Mouse (Mus musculus) neural tube, embryonic 10.5 days (tissue): ENCODE measurements around the gene Mpped2.

Experiments used
- DNase-seq: peaks from one replicate; pipeline ENCODE4 v3.0.0-alpha.2; 2017; ENCODE audit warnings: low spot score; ENCODE audit errors: extremely low spot score

Mpped2 gene

GRCm38 (mm10) chr2:106854758-106855157, 161.7 kb downstream of the Mpped2 start:
- DNase-seq = no peak

GRCm38 (mm10) chr2:106855184-106855583, 162.1 kb downstream of the Mpped2 start:
- no peak for DNase-seq

- no peak for DNase-seq
Observed at GRCm38 (mm10) chr2:106855623-106856350, 162.7 kb downstream of the Mpped2 start.

GRCm38 (mm10) chr2:106856361-106856961, 163.4 kb downstream of the Mpped2 start:
- peak; percentile 66 for DNase-seq

GRCm38 (mm10) chr2:106857258-106857657, 164.2 kb downstream of the Mpped2 start:
- DNase-seq = no peak

GRCm38 (mm10) chr2:106857711-106858110, 164.6 kb downstream of the Mpped2 start:
- no peak for DNase-seq

GRCm38 (mm10) chr2:106860856-106861679, 168.0 kb downstream of the Mpped2 start:
- no peak for DNase-seq

- DNase-seq = no peak
Observed at GRCm38 (mm10) chr2:106863050-106863653, 170.1 kb downstream of the Mpped2 start.

GRCm38 (mm10) chr2:106865148-106865786, 172.2 kb downstream of the Mpped2 start:
- no peak for DNase-seq

- no peak for DNase-seq
Observed at GRCm38 (mm10) chr2:106866303-106866702, 173.2 kb downstream of the Mpped2 start.

GRCm38 (mm10) chr2:106870886-106871285, 177.8 kb downstream of the Mpped2 start:
- DNase-seq = no peak

- no peak for DNase-seq
Observed at GRCm38 (mm10) chr2:106873166-106873565, 180.1 kb downstream of the Mpped2 start.

- DNase-seq = no peak
Observed at GRCm38 (mm10) chr2:106883390-106883789, 190.3 kb downstream of the Mpped2 start.

GRCm38 (mm10) chr2:106888174-106888573, 195.1 kb downstream of the Mpped2 start:
- DNase-seq = no peak

GRCm38 (mm10) chr2:106889297-106890000, 196.4 kb downstream of the Mpped2 start:
- peak; percentile 20 for DNase-seq

- peak; percentile 8 for DNase-seq
Observed at GRCm38 (mm10) chr2:106893376-106893775, 200.3 kb downstream of the Mpped2 start.

GRCm38 (mm10) chr2:106895326-106896023, 202.4 kb downstream of the Mpped2 start:
- DNase-seq = no peak

- DNase-seq = no peak
Observed at GRCm38 (mm10) chr2:106896024-106896384, 202.9 kb downstream of the Mpped2 start.

- no peak for DNase-seq
Observed at GRCm38 (mm10) chr2:106911951-106912480, 218.9 kb downstream of the Mpped2 start.
